Mouse (Mus musculus): Measurements from ENCODE around the gene Taf8.

DNA sequence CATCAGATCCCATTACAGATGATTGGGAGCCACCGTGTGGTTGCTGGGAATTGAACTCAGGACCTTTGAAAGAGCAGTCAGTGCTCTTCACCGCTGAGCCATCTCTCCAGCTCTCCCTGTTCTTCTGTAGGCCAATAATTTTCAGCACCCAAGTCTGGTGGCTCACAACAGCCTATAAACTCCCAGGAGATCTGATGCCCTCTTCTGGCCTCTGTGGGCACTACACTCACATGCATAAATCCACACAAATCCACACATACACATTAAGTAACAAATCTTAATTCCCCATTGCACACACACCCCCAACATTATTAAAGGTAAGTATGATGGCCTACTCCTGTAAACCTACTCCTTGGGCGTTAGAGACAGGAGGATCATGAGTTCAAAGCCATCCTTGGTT, 14.1 kb upstream of the Taf8 start:
- TF ChIP-seq HCFC1 (IDR thresholded peaks at IDR 0.05; ENCODE audit: borderline replicate concordance, insufficient read depth, low read length), result no peak
- no peak for TF ChIP-seq ZNF384 (IDR thresholded peaks at IDR 0.05; ENCODE audit: low read depth, low read length)
- no peak for TF ChIP-seq CHD2 (IDR thresholded peaks at IDR 0.05; ENCODE audit: low read depth, low read length)
- no peak for TF ChIP-seq MAFK (IDR thresholded peaks at IDR 0.05; ENCODE audit: insufficient read depth, low read depth, low read length)
- no peak for TF ChIP-seq ZC3H11A (IDR thresholded peaks at IDR 0.05; ENCODE audit: borderline replicate concordance, low read depth, low read length)

Measured in ES-E14 (cell line).